Mouse (Mus musculus): ENCODE data around the gene Gpatch8. TPM values are rescaled to one million over a fixed set of nuclear protein-coding genes. Genes with fewer than 3 reads are reported as not detected.

Gpatch8 gene
- total and polyA plus RNA-seq, 3 experiments: 17.9 to 29.7 (median 25.8) TPM

DNA sequence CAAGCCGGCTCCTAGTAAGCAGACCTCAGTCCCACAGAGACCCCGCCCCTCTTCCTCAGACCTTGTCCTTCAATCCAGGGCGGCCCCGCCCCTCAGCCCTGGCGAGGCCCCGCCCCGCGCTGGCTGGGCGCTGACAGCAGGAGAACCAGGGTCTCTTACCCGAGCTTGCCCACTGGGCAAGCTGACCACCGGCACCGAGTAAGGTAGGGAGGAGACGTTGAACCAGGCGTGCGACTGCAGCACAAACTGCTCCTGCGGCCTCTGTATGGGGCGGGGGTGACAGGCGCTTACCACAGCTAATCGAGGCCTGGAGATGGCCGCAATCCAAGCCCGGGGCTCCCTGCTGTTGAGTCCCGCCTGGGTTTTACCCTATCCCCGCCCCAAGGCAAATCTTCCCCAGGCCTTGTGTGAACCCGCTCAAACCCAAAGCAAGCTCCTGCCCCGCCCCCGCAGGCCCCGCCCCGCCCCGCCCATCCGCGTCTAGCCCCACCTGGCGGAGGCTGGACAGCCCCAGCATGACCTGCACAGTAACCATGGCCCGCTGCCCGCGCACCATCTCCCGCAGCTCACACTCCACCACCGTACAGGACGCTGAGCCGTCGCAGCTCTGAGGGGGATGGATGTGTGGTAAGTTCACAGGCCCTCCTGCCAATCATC is 100.3 kb downstream of the Gpatch8 start (continued):
- 0 out of 2 replicates have a peak, but pooled peaks have one; percentile 11 for TF ChIP-seq USF1 (IDR thresholded peaks at IDR 0.05; ENCODE audit: low read depth, low read length)
- no peak for TF ChIP-seq ZC3H11A (IDR thresholded peaks at IDR 0.05; ENCODE audit: low read depth, low read length)

DNA sequence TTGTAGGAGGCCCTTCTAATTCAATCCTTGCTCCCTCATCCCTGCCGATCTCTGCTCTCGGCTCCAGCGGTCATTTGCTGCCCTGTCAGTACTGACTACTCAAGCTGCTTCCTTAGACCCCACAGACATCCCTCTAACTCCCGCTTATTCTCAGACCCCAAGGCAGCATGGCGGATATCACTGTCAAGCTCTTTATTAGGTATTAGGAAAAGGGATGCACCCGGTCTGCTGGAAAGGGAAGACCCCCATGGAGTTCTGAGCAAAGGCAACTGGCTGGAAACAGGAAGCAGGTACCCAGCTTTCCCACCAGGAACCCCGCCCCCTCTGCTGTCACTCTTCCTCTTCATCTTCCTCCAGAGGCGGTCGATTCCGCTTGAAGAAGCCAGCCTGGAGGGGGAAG is 103.1 kb downstream of the Gpatch8 start:
- H3K79me2 ChIP-seq (ENCODE audit: control insufficient read depth, insufficient read depth, low read length, poor library complexity): no peaks in the 10 kb centered on the region
- H3K27ac ChIP-seq (ENCODE audit: control insufficient read depth, low read depth, low read length): no peak overlapping the region
- TF ChIP-seq SIN3A (IDR thresholded peaks at IDR 0.05; ENCODE audit: low read length) (no peak), NRF1 (IDR thresholded peaks at IDR 0.05; ENCODE audit: insufficient read depth, low read depth, low read length, poor library complexity, severe bottlenecking) (no peak), SMC3 (IDR thresholded peaks at IDR 0.05; ENCODE audit: low read depth, low read length) (no peak), ZNF384 (IDR thresholded peaks at IDR 0.05; ENCODE audit: low read depth, low read length) (no peak), ZKSCAN1 (IDR thresholded peaks at IDR 0.05; ENCODE audit: low read depth, low read length) (no peak), HCFC1 (IDR thresholded peaks at IDR 0.05; ENCODE audit: low read depth, low read length) (no peak), USF1 (IDR thresholded peaks at IDR 0.05; ENCODE audit: low read depth, low read length) (no peak), POLR2AphosphoS5 (IDR thresholded peaks at IDR 0.05; ENCODE audit: borderline replicate concordance, low read depth, low read length) (no peak), GATA1 (IDR thresholded peaks at IDR 0.05; ENCODE audit: low read depth, low read length) (no peak), TBP (IDR thresholded peaks at IDR 0.05; ENCODE audit: low read depth, low read length) (no peak), TAL1 (IDR thresholded peaks at IDR 0.05; ENCODE audit: low read length) (no peak), GABPA (IDR thresholded peaks at IDR 0.05; ENCODE audit: low read depth, low read length) (no peak), RAD21 (IDR thresholded peaks at IDR 0.05; ENCODE audit: low read depth, low read length) (no peak), E2F4 (IDR thresholded peaks at IDR 0.05; ENCODE audit: borderline replicate concordance, low read depth, low read length) (no peak), NELFE (IDR thresholded peaks at IDR 0.05; ENCODE audit: low read depth, low read length) (no peak)
- no peak overlapping the region for H3K9ac ChIP-seq (ENCODE audit: control insufficient read depth, low read depth, low read length, poor library complexity, severe bottlenecking)
- no peaks in the 10 kb centered on the region for H3K9me3 ChIP-seq (replicated peaks; ENCODE audit: insufficient read depth, low read length)
- peaks cover 0 to 2% of the 10 kb centered on the region in 2 experiments; a peak in 1 of 4 replicates for H3K36me3 ChIP-seq (ENCODE audit: control insufficient read depth in 1 of 2, insufficient read depth in 2 of 2, low read length in 2 of 2)
- H3K27me3 ChIP-seq (ENCODE audit: control insufficient read depth in 1 of 2, insufficient read depth in 2 of 2, low read length in 2 of 2): peaks cover 6 to 12% of the 10 kb centered on the region in 2 experiments
- DNase-seq (ENCODE audit: low read depth, low spot score): no peak
- H3K4me1 ChIP-seq (ENCODE audit: control insufficient read depth in 1 of 2, insufficient read depth in 2 of 2, low read length in 2 of 2): peaks cover 0 to 13% of the 10 kb centered on the region in 2 experiments; a peak in 2 of 4 replicates
- H3K4me3 ChIP-seq (ENCODE audit: control insufficient read depth in 1 of 2, insufficient read depth in 1 of 2, low read depth in 2 of 2, low read length in 2 of 2): no peak overlapping the region
